Mouse (Mus musculus): Measurements from ENCODE around the gene Cutal. TPM values are rescaled to one million over a fixed set of nuclear protein-coding genes. Genes with fewer than 3 reads are reported as not detected.

Cutal gene
- polyA plus RNA-seq, 1 experiment = not detected

DNA sequence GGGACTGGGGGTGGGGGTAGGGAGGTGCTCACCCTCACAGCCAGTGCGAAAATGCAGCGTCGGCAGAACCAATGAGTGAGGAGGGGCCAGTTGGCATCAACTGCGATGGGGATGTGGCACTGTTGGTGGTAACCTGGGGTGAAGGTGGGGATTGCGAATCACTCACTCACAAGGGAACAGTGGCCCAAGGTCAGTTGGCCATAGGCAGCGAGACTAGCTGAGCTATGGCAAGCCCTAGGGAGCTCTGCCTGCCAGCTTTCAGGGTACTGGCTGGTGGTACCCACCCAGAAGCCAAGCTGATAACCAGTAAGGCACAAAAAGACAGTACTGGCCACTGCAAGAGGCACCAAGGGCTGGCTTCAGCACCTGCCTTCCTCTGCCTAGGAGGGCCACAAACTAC, 32.2 kb downstream of the Cutal start:
- Histone ChIP-seq H3K27me3 (ENCODE audit: control insufficient read depth, insufficient read depth, insufficient read length) (no peaks in the 10 kb centered on the region), H3K4me2 (ENCODE audit: low read depth) (no peak overlapping the region), H3ac (ENCODE audit: control insufficient read depth, insufficient read length) (no peak overlapping the region), H3K36me3 (ENCODE audit: control insufficient read depth, insufficient read depth) (no peaks in the 10 kb centered on the region), H3K4me3 (no peak overlapping the region), H3K79me2 (ENCODE audit: control insufficient read depth, insufficient read depth) (no peaks in the 10 kb centered on the region)
- no peak for TF ChIP-seq TCF12 (IDR thresholded peaks at IDR 0.05; ENCODE audit: insufficient read depth, poor library complexity, severe bottlenecking)
- no peak for TF ChIP-seq MYOD1 (IDR thresholded peaks at IDR 0.05; ENCODE audit: control insufficient read depth in 1 of 3, insufficient read length in 2 of 3, low read depth in 2 of 3)
- no peak for TF ChIP-seq POLR2AphosphoS2 (IDR thresholded peaks at IDR 0.05; ENCODE audit: insufficient read length, low read depth)
- TF ChIP-seq E2F4 (IDR thresholded peaks at IDR 0.05; ENCODE audit: insufficient read depth) = no peak
- no peak for TF ChIP-seq TCF3 (IDR thresholded peaks at IDR 0.05; ENCODE audit: insufficient read length, low read depth)

DNA sequence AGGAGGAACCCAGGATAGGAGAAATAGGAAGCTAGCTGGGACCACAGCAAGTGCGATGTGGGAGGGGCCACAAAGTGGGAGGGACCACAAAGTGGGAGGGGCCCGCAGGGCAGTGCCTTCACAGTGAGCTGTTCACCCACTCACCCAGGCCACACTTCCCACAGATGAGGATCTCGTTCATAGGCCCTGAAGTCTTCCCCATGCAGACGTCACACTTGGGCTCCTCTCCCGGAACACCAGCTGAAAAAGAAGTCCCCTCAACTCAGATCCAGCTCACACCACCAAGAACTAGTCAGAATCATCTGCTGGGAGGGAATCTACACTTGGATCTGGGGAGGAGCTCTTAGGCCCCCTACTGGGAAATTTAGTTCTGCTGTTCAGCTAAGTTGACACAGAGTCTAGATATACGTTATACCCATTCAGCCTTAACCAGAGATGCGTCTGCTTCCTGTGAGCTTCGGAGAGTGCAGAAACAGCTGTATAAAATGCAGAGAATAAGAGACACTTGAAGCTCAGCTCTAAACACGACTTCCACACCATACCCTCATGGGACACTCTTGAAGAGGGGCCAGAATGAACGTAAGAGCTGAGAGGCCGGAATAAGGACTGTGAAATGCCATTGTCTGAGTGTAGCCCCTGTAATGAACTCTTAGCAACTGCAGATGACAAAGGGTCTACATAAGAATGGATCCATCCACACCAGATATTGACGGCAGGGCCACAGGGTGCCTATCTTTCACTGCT, 32.8 kb downstream of the Cutal start:
- Histone ChIP-seq H3K4me2 (ENCODE audit: low read depth) (no peak overlapping the region), H3K79me2 (ENCODE audit: control insufficient read depth, insufficient read depth) (no peaks in the 10 kb centered on the region), H3K27me3 (ENCODE audit: control insufficient read depth, insufficient read depth, insufficient read length) (no peaks in the 10 kb centered on the region), H3K4me3 (no peak overlapping the region), H3K36me3 (ENCODE audit: control insufficient read depth, insufficient read depth) (no peaks in the 10 kb centered on the region), H3ac (ENCODE audit: control insufficient read depth, insufficient read length) (no peak overlapping the region)
- TF ChIP-seq REST (IDR thresholded peaks at IDR 0.05; ENCODE audit: insufficient read depth, insufficient read length) = no peak
- TF ChIP-seq MAX (IDR thresholded peaks at IDR 0.05; ENCODE audit: low read depth) = no peak
- TF ChIP-seq SRF (IDR thresholded peaks at IDR 0.05; ENCODE audit: control insufficient read depth, insufficient read length, low read depth) = no peak
- no peak for TF ChIP-seq MYOD1 (IDR thresholded peaks at IDR 0.05; ENCODE audit: control insufficient read depth in 1 of 3, insufficient read length in 2 of 3, low read depth in 2 of 3)
- TF ChIP-seq TCF3 (IDR thresholded peaks at IDR 0.05; ENCODE audit: insufficient read length, low read depth) = no peak
- no peak for TF ChIP-seq POLR2AphosphoS2 (IDR thresholded peaks at IDR 0.05; ENCODE audit: insufficient read length, low read depth)
- no peak for TF ChIP-seq TCF12 (IDR thresholded peaks at IDR 0.05; ENCODE audit: insufficient read depth, poor library complexity, severe bottlenecking)
- TF ChIP-seq E2F4 (IDR thresholded peaks at IDR 0.05; ENCODE audit: insufficient read depth) = no peak
- TF ChIP-seq MYOG (IDR thresholded peaks at IDR 0.05; ENCODE audit: control insufficient read depth in 1 of 3, insufficient read depth in 1 of 3, insufficient read length in 2 of 3, low read depth in 2 of 3) = no peak
- no peak for TF ChIP-seq POLR2A (IDR thresholded peaks at IDR 0.05; ENCODE audit: insufficient read length, low read depth)
- no peak for TF ChIP-seq USF1 (IDR thresholded peaks at IDR 0.05; ENCODE audit: low read depth)
- no peak for TF ChIP-seq CEBPB (IDR thresholded peaks at IDR 0.05; ENCODE audit: insufficient read depth, poor library complexity, severe bottlenecking)

DNA sequence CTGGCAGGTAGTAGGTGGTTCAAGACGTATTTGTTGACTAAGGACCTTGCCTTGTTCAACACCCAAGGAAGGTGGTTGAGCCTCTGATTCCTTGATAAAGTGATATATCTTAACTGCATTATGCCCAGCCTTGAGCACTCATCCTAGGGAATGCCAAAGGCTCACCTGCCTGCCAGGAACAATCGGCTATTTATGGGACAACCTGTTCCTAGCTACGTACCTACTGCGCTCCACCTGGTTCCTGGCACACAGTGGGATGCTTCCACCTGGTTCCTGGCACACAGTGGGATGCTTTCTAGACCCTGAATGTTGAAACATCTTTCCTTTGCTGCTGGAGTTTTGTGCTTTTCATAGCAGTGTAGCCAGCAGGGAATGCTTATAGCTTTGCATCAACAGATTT, 35.5 kb downstream of the Cutal start:
- Histone ChIP-seq H3K36me3 (ENCODE audit: control insufficient read depth, insufficient read depth) (no peaks in the 10 kb centered on the region), H3K4me2 (ENCODE audit: low read depth) (no peak overlapping the region), H3K4me3 (no peak overlapping the region), H3ac (ENCODE audit: control insufficient read depth, insufficient read length) (no peak overlapping the region), H3K79me2 (ENCODE audit: control insufficient read depth, insufficient read depth) (no peaks in the 10 kb centered on the region), H3K27me3 (ENCODE audit: control insufficient read depth, insufficient read depth, insufficient read length) (no peaks in the 10 kb centered on the region)
- no peak for TF ChIP-seq CEBPB (IDR thresholded peaks at IDR 0.05; ENCODE audit: insufficient read depth, poor library complexity, severe bottlenecking)
- no peak for TF ChIP-seq SRF (IDR thresholded peaks at IDR 0.05; ENCODE audit: control insufficient read depth, insufficient read length, low read depth)
- TF ChIP-seq TCF12 (IDR thresholded peaks at IDR 0.05; ENCODE audit: insufficient read depth, poor library complexity, severe bottlenecking) = no peak
- TF ChIP-seq MYOD1 (IDR thresholded peaks at IDR 0.05; ENCODE audit: control insufficient read depth in 1 of 3, insufficient read length in 2 of 3, low read depth in 2 of 3) = no peak
- no peak for TF ChIP-seq MAX (IDR thresholded peaks at IDR 0.05; ENCODE audit: low read depth)
- TF ChIP-seq TCF3 (IDR thresholded peaks at IDR 0.05; ENCODE audit: insufficient read length, low read depth) = no peak
- TF ChIP-seq REST (IDR thresholded peaks at IDR 0.05; ENCODE audit: insufficient read depth, insufficient read length) = no peak
- TF ChIP-seq POLR2AphosphoS2 (IDR thresholded peaks at IDR 0.05; ENCODE audit: insufficient read length, low read depth) = no peak
- TF ChIP-seq MYOG (IDR thresholded peaks at IDR 0.05; ENCODE audit: control insufficient read depth in 1 of 3, insufficient read depth in 1 of 3, insufficient read length in 2 of 3, low read depth in 2 of 3) = no peak
- TF ChIP-seq E2F4 (IDR thresholded peaks at IDR 0.05; ENCODE audit: insufficient read depth) = no peak
- no peak for TF ChIP-seq USF1 (IDR thresholded peaks at IDR 0.05; ENCODE audit: low read depth)
- TF ChIP-seq POLR2A (IDR thresholded peaks at IDR 0.05; ENCODE audit: insufficient read length, low read depth) = no peak

DNA sequence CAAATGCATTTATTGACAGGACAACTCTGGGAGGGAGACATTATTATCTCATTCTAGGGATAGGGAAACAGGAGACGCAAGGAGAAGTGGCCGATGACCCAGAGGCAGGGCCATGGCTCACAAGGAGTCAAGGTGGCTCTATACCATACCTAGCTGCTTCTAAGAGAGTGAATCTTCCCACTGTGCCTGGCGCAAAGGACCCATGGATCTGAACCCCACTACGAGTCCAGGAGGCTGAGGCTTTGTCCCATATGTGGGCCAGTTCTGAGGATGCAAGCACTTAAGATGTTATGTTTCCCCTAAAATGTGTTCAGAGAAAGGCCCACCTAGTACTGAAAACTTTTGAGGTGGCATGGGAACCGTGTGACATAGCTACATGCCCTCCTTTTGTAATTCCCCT, 37.7 kb downstream of the Cutal start:
- H3ac ChIP-seq (ENCODE audit: control insufficient read depth, insufficient read length) = no peak overlapping the region
- no peak for TF ChIP-seq REST (IDR thresholded peaks at IDR 0.05; ENCODE audit: insufficient read depth, insufficient read length)
- no peak for TF ChIP-seq POLR2AphosphoS2 (IDR thresholded peaks at IDR 0.05; ENCODE audit: insufficient read length, low read depth)
- TF ChIP-seq SRF (IDR thresholded peaks at IDR 0.05; ENCODE audit: control insufficient read depth, insufficient read length, low read depth) = no peak
- TF ChIP-seq E2F4 (IDR thresholded peaks at IDR 0.05; ENCODE audit: insufficient read depth) = no peak
- H3K4me3 ChIP-seq = no peak overlapping the region
- no peaks in the 10 kb centered on the region for H3K79me2 ChIP-seq (ENCODE audit: control insufficient read depth, insufficient read depth)
- H3K4me2 ChIP-seq (ENCODE audit: low read depth) = no peak overlapping the region
- H3K36me3 ChIP-seq (ENCODE audit: control insufficient read depth, insufficient read depth) = no peaks in the 10 kb centered on the region
- no peaks in the 10 kb centered on the region for H3K27me3 ChIP-seq (ENCODE audit: control insufficient read depth, insufficient read depth, insufficient read length)

DNA sequence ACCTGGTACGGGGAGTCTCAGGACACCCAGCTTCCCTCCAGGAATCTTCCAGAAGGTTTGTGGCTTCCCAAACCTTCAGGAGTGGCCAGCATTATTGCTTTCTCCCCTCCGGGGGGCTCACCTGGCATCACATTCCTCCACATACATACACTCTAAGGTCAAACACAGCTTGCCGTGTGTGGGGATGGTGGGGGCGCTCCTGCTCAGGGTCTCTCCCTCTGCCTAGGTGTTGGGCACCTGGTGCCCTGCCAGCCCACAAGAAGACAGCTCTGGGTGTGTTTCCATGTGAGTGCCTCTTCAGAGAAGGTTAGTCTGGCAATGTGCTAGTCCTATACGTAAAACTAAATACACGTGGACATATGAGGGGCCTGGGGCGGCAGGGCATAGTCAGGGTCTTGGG, 38.4 kb downstream of the Cutal start:
- no peaks in the 10 kb centered on the region for H3K27me3 ChIP-seq (ENCODE audit: control insufficient read depth, insufficient read depth, insufficient read length)
- H3K36me3 ChIP-seq (ENCODE audit: control insufficient read depth, insufficient read depth) = no peaks in the 10 kb centered on the region
- TF ChIP-seq MYOG (IDR thresholded peaks at IDR 0.05; ENCODE audit: control insufficient read depth in 1 of 3, insufficient read depth in 1 of 3, insufficient read length in 2 of 3, low read depth in 2 of 3) (no peak), POLR2A (IDR thresholded peaks at IDR 0.05; ENCODE audit: insufficient read length, low read depth) (no peak), REST (IDR thresholded peaks at IDR 0.05; ENCODE audit: insufficient read depth, insufficient read length) (no peak), TCF12 (IDR thresholded peaks at IDR 0.05; ENCODE audit: insufficient read depth, poor library complexity, severe bottlenecking) (no peak), E2F4 (IDR thresholded peaks at IDR 0.05; ENCODE audit: insufficient read depth) (no peak), USF1 (IDR thresholded peaks at IDR 0.05; ENCODE audit: low read depth) (no peak), POLR2AphosphoS2 (IDR thresholded peaks at IDR 0.05; ENCODE audit: insufficient read length, low read depth) (no peak), MYOD1 (IDR thresholded peaks at IDR 0.05; ENCODE audit: control insufficient read depth in 1 of 3, insufficient read length in 2 of 3, low read depth in 2 of 3) (no peak), TCF3 (IDR thresholded peaks at IDR 0.05; ENCODE audit: insufficient read length, low read depth) (no peak), CEBPB (IDR thresholded peaks at IDR 0.05; ENCODE audit: insufficient read depth, poor library complexity, severe bottlenecking) (no peak), MAX (IDR thresholded peaks at IDR 0.05; ENCODE audit: low read depth) (no peak)
- no peak overlapping the region for H3ac ChIP-seq (ENCODE audit: control insufficient read depth, insufficient read length)
- peak overlapping the region; percentile 97 for H3K4me2 ChIP-seq (ENCODE audit: low read depth)
- peak overlapping the region; percentile 39 for H3K4me3 ChIP-seq
- no peaks in the 10 kb centered on the region for H3K79me2 ChIP-seq (ENCODE audit: control insufficient read depth, insufficient read depth)

All from myocyte (in vitro differentiated cells).